Mouse (Mus musculus): ENCODE data around the gene Fitm2.

- no peak for TF ChIP-seq FLI1 (IDR thresholded peaks at IDR 0.05; ENCODE audit: low read length)
- no peak for TF ChIP-seq GATA1 (IDR thresholded peaks at IDR 0.05; ENCODE audit: borderline replicate concordance, low read length)
Measured at GRCm38 (mm10) chr2:163491351-163491750, 18.9 kb upstream of the Fitm2 start.
